Mouse (Mus musculus) heart, postnatal 0 days (tissue): ENCODE measurements around the gene Lrrc4. TPM values are rescaled to one million over a fixed set of nuclear protein-coding genes. Genes with fewer than 3 reads are reported as not detected.

Experiments used
- ATAC-seq: fragments of 200-750 bp; cut with Nextera tagmentation; 2 replicates; pipeline ENCODE4 v1.8.0; 2017; ENCODE audit warnings: low read depth, moderate number of reproducible peaks, moderate library complexity; ENCODE audit not compliant: insufficient read depth
- DNase-seq: peaks from one replicate; pipeline ENCODE4 v3.0.0-alpha.2; 2016; ENCODE audit warnings: low spot score
- H3K27ac ChIP-seq: fragments of 300-500 bp; sonication (generic); 2 replicates; pipeline ENCODE4 v1.5.1; 2014; ENCODE audit warnings: low read depth, mild to moderate bottlenecking
- H3K27me3 ChIP-seq: fragments of 300-500 bp; sonication (generic); 2 replicates; pipeline ENCODE4 v1.6.1; 2014; ENCODE audit warnings: low read length, mixed read lengths; ENCODE audit not compliant: control insufficient read depth, insufficient read depth
- H3K36me3 ChIP-seq: fragments of 300-500 bp; sonication (generic); replicated peaks from 2 replicates; pipeline ENCODE4 v1.6.1; 2014; ENCODE audit warnings: low read length, mixed read lengths; ENCODE audit not compliant: control insufficient read depth, insufficient read depth
- H3K4me1 ChIP-seq: fragments of 300-500 bp; sonication (generic); 2 replicates; pipeline ENCODE4 v1.6.1; 2014; ENCODE audit warnings: antibody characterized with exemption; ENCODE audit not compliant: control insufficient read depth, insufficient read depth
- H3K4me2 ChIP-seq: fragments of 300-500 bp; sonication (generic); 2 replicates; pipeline ENCODE4 v1.6.1; 2014; ENCODE audit warnings: low read depth, mild to moderate bottlenecking, low read length, moderate library complexity
- H3K4me3 ChIP-seq: fragments of 300-500 bp; sonication (generic); 2 replicates; pipeline ENCODE4 v1.5.1; 2014; ENCODE audit warnings: low read depth, low read length
- H3K9ac ChIP-seq: fragments of 300-500 bp; sonication (generic); replicated peaks from 2 replicates; pipeline ENCODE4 v1.6.1; 2014; ENCODE audit warnings: low read depth, low read length, mixed read lengths
- H3K9me3 ChIP-seq: fragments of 300-500 bp; sonication (generic); replicated peaks from 2 replicates; pipeline ENCODE4 v1.6.1; 2016; ENCODE audit warnings: low read length; ENCODE audit not compliant: control insufficient read depth
- CTCF ChIP-seq: IDR thresholded peaks from 2 replicates; pipeline ENCODE4 v1.5.1; 2016; ENCODE audit warnings: antibody characterized with exemption, control low read depth, low read depth
- EP300 ChIP-seq: IDR thresholded peaks from 2 replicates; pipeline ENCODE4 v1.6.1; 2016; ENCODE audit warnings: antibody characterized with exemption, low read depth
- WGBS: fragments of 180-500 bp; shearing (Covaris S2); extraction: QIAGEN DNeasy Blood & Tissue Kit; methylation state at CpG from one replicate; pipeline ENCODE4 v1.1.7; 2014; 5-methylcytosine and 5-hydroxymethylcytosine counted together
- polyA plus RNA-seq: library from polyadenylated mRNA; unstranded; fragments of >200 nt; fragmentation: Nextera tagmentation; extraction: Ambion mirVana; gene quantifications from 2 replicates; pipeline ENCODE4 v1.2.1, GENCODE M21; 2015
- total RNA-seq: library from RNA; depleted of rRNA; stranded (reverse); fragments of >200 nt; gene quantifications from 2 replicates; pipeline ENCODE4 v1.2.3, GENCODE M21; 2014; ENCODE audit warnings: low replicate concordance

Gene Lrrc4
- total and polyA plus RNA-seq, 2 experiments from 2014 or later, result 0.12 to 1.8 TPM

GRCm38 (mm10) chr6:28875333-28875732, 43.8 kb upstream of the Lrrc4 start:
- no peaks in the 10 kb centered on the region for H3K9me3 ChIP-seq
- ATAC-seq (no peak), DNase-seq (no peak)
- WGBS, result 93% methylated on average over 1 of the region's 1 CpGs
- no peak overlapping the region for H3K4me3 ChIP-seq
- H3K4me2 ChIP-seq, result no peak overlapping the region
- H3K36me3 ChIP-seq, result peaks cover 20% of the 10 kb centered on the region
- no peak overlapping the region for H3K27ac ChIP-seq
- H3K27me3 ChIP-seq, result no peaks in the 10 kb centered on the region
- H3K9ac ChIP-seq, result no peak overlapping the region
- peaks cover 6% of the 10 kb centered on the region; the same call in 1 of the 2 replicates for H3K4me1 ChIP-seq
- TF ChIP-seq CTCF (no peak), EP300 (no peak)

- no peak for ATAC-seq
- Histone ChIP-seq H3K4me1 (peaks cover 6% of the 10 kb centered on the region; the same call in 1 of the 2 replicates), H3K27me3 (no peaks in the 10 kb centered on the region), H3K36me3 (peaks cover 20% of the 10 kb centered on the region), H3K4me3 (no peak overlapping the region), H3K9me3 (no peaks in the 10 kb centered on the region), H3K4me2 (no peak overlapping the region), H3K27ac (no peak overlapping the region), H3K9ac (no peak overlapping the region)
- TF ChIP-seq EP300 (no peak), CTCF (no peak)
- DNase-seq, result no peak
- WGBS, result 96% methylated on average over 5 of the region's 5 CpGs
These were observed 43.2 kb upstream of the Lrrc4 start for GRCm38 (mm10) chr6:28874759-28875158.

DNA sequence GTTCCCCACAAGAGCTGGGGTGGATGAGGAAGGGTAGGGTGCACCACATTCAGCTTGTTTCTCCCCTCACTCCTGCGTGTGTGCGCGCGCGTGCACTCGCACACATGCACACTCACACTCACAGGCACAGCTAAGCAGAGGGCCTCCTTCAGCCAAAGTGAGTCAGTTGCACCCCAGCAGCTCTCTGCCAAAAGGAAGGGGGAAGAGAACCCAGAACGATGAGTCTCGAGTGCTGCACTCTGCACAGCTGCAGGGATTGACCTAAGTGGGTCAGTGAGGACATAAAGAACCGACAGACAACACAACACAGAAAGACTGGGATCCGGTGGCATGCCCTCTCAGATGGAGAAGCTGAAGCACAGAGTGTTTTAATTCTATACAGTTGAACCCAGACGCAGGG, 42.5 kb upstream of the Lrrc4 start:
- no peak for TF ChIP-seq EP300
- no peak for TF ChIP-seq CTCF
- no peak overlapping the region for H3K4me3 ChIP-seq

DNA sequence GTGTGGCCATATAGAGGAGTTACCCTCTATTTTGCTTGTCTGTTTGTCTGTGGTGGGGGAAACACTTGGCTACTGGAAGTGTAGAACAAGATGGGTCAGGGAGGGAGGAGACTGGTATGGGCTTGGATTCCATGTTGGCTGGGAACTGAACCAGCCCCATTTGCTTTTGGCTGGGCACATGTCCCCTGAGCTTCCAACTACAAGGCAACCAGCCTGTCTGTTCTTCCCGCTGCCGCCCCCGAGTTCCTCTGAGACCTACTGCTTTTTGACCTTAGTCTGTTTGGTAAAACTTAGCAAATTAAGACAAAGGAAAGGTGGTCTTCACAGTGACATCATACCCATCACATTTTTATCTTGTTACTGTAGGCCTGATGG, 40.9 kb upstream of the Lrrc4 start:
- 88% methylated on average over 3 of the region's 3 CpGs for WGBS
- no peak overlapping the region for H3K4me3 ChIP-seq
- no peak for TF ChIP-seq EP300
- no peak for TF ChIP-seq CTCF
- no peak overlapping the region for H3K4me2 ChIP-seq
- peaks cover 7% of the 10 kb centered on the region for H3K4me1 ChIP-seq
- no peak overlapping the region for H3K27ac ChIP-seq
- H3K27me3 ChIP-seq, result no peaks in the 10 kb centered on the region
- H3K36me3 ChIP-seq, result peaks cover 20% of the 10 kb centered on the region
- ATAC-seq (no peak), DNase-seq (no peak)
- H3K9me3 ChIP-seq, result no peaks in the 10 kb centered on the region
- no peak overlapping the region for H3K9ac ChIP-seq

More for the DNA sequence above, 42.5 kb upstream of the Lrrc4 start:
- no peak overlapping the region for H3K4me2 ChIP-seq
- H3K9me3 ChIP-seq, result no peaks in the 10 kb centered on the region
- H3K9ac ChIP-seq, result no peak overlapping the region
- no peaks in the 10 kb centered on the region for H3K4me1 ChIP-seq
- H3K36me3 ChIP-seq, result peaks cover 20% of the 10 kb centered on the region
- WGBS, result 85% methylated on average over 11 of the region's 11 CpGs
- no peak overlapping the region for H3K27ac ChIP-seq
- no peak for DNase-seq
- no peak for ATAC-seq
- H3K27me3 ChIP-seq, result no peaks in the 10 kb centered on the region

- ATAC-seq (no peak), DNase-seq (no peak)
- H3K4me2 ChIP-seq, result no peak overlapping the region
- H3K4me1 ChIP-seq, result peaks cover 13% of the 10 kb centered on the region
- H3K4me3 ChIP-seq, result no peak overlapping the region
- peaks cover 18% of the 10 kb centered on the region for H3K36me3 ChIP-seq
- no peak overlapping the region for H3K9ac ChIP-seq
- TF ChIP-seq CTCF (no peak), EP300 (no peak)
- no peaks in the 10 kb centered on the region for H3K27me3 ChIP-seq
- 69% methylated on average over 5 of the region's 5 CpGs for WGBS
- no peaks in the 10 kb centered on the region for H3K9me3 ChIP-seq
- H3K27ac ChIP-seq, result no peak overlapping the region
These were observed 40.3 kb upstream of the Lrrc4 start for GRCm38 (mm10) chr6:28871725-28872420.
